Mouse (Mus musculus): Measurements from ENCODE around the gene Btn1a1. TPM values are rescaled to one million over a fixed set of nuclear protein-coding genes. Genes with fewer than 3 reads are reported as not detected.

The Btn1a1 gene
- polyA plus RNA-seq, 1 experiment from 2014 or later: not detected

GRCm38 (mm10) chr13:23500424-23501200 is 34.9 kb upstream of the Btn1a1 start:
- Histone ChIP-seq H3K27me3 (replicated peaks) (peaks cover 4% of the 10 kb centered on the region; the same call in 1 of the 2 replicates), H3K27ac (no peak overlapping the region), H3K4me1 (peaks cover 12% of the 10 kb centered on the region), H3K4me2 (replicated peaks) (no peak overlapping the region), H3K9me3 (no peaks in the 10 kb centered on the region), H3K9ac (no peak overlapping the region), H3K4me3 (no peak overlapping the region), H3K36me3 (no peaks in the 10 kb centered on the region)
- WGBS: under 1% methylated on average over 17 of the region's 17 CpGs
- ATAC-seq (ENCODE audit: low FRiP score, low read depth): no peak; the same call in 1 of the 2 replicates

GRCm38 (mm10) chr13:23499943-23500342 is 34.2 kb upstream of the Btn1a1 start:
- Histone ChIP-seq H3K9ac (no peak overlapping the region), H3K36me3 (no peaks in the 10 kb centered on the region), H3K27ac (no peak overlapping the region), H3K27me3 (replicated peaks) (peaks cover 4% of the 10 kb centered on the region; the same call in 1 of the 2 replicates), H3K9me3 (no peaks in the 10 kb centered on the region), H3K4me3 (no peak overlapping the region), H3K4me1 (0 out of 2 replicates have a peak, but pooled peaks cover 7% of the 10 kb centered on the region), H3K4me2 (replicated peaks) (no peak overlapping the region)
- WGBS: 3% methylated on average over 7 of the region's 7 CpGs
- ATAC-seq (ENCODE audit: low FRiP score, low read depth): no peak

DNA sequence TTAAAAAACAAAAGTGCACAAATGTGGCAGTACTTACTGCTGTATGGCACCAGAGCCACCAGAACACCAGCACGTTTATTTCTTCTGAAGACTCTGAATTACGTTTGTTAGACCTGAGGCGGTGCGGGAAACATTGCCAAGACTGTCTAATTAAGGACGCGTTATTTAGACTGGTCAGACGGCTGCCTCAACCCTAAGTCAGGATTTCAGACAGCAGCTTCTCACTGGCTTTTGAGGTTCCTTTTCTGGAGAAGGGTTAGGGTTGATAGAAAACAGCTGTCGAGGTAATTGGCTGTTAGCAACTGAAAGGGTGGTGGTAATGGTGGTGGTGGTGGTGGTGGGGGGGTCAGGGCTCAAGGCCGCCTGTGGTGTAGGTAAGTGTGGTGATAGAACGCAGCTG is 33.0 kb upstream of the Btn1a1 start:
- 8% methylated on average over 10 of the region's 10 CpGs for WGBS
- Histone ChIP-seq H3K27ac (no peak overlapping the region), H3K4me3 (no peak overlapping the region), H3K36me3 (no peaks in the 10 kb centered on the region), H3K4me1 (0 out of 2 replicates have a peak, but pooled peaks cover 7% of the 10 kb centered on the region), H3K4me2 (replicated peaks) (peak overlapping the region; percentile 43), H3K27me3 (replicated peaks) (peaks cover 4% of the 10 kb centered on the region; the same call in 1 of the 2 replicates), H3K9me3 (no peaks in the 10 kb centered on the region), H3K9ac (no peak overlapping the region)
- no peak for ATAC-seq (ENCODE audit: low FRiP score, low read depth)

GRCm38 (mm10) chr13:23497656-23498321 is 32.1 kb upstream of the Btn1a1 start:
- Histone ChIP-seq H3K9ac (no peak overlapping the region), H3K4me3 (0 out of 2 replicates have a peak overlapping the region, but pooled peaks have one; percentile 9), H3K27ac (no peak overlapping the region), H3K27me3 (replicated peaks) (peaks cover 4% of the 10 kb centered on the region; the same call in 1 of the 2 replicates), H3K36me3 (no peaks in the 10 kb centered on the region), H3K9me3 (no peaks in the 10 kb centered on the region), H3K4me1 (0 out of 2 replicates have a peak, but pooled peaks cover 7% of the 10 kb centered on the region), H3K4me2 (replicated peaks) (peak overlapping the region; percentile 43)
- WGBS: 1% methylated on average over 19 of the region's 19 CpGs
- 0 out of 2 replicates have a peak, but pooled peaks have one; percentile 17 for ATAC-seq (ENCODE audit: low FRiP score, low read depth)

- no peak for ATAC-seq (ENCODE audit: low FRiP score, low read depth)
- 78% methylated on average over 6 of the region's 6 CpGs for WGBS
- no peak overlapping the region for H3K4me3 ChIP-seq
Measured at GRCm38 (mm10) chr13:23495526-23495925, 29.8 kb upstream of the Btn1a1 start.

DNA sequence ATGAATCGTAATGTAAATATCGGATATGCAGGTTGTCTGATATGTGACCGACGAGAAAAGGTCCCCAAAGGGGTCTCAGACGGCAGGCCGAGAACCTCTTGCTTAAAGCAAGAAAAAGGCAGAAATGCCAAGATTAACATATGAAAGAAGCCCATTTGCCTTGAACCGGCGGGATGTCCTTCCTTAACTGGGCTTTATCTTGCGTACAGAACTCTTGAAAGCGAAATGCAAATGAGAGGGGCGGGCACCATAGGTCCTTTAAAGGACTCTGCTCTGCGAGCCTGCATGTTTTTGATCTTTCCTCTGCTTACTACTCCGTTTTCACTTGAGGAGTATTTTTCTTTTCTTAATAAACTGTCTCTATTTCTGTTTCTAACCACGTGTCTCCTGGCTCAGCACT is 26.3 kb upstream of the Btn1a1 start:
- Histone ChIP-seq H3K4me1 (0 out of 2 replicates have a peak, but pooled peaks cover 10% of the 10 kb centered on the region), H3K27me3 (replicated peaks) (no peaks in the 10 kb centered on the region), H3K27ac (no peak overlapping the region), H3K4me2 (replicated peaks) (peak overlapping the region; percentile 52), H3K9ac (no peak overlapping the region), H3K36me3 (no peaks in the 10 kb centered on the region), H3K9me3 (no peaks in the 10 kb centered on the region), H3K4me3 (no peak overlapping the region)
- peak; percentile 46; the same call in 1 of the 2 replicates for ATAC-seq (ENCODE audit: low FRiP score, low read depth)
- 3% methylated on average over 14 of the region's 14 CpGs for WGBS

More at GRCm38 (mm10) chr13:23495526-23495925, 29.8 kb upstream of the Btn1a1 start:
- no peak overlapping the region for H3K4me2 ChIP-seq (replicated peaks)
- H3K9me3 ChIP-seq: no peaks in the 10 kb centered on the region
- no peaks in the 10 kb centered on the region for H3K36me3 ChIP-seq
- no peak overlapping the region for H3K27ac ChIP-seq
- H3K27me3 ChIP-seq (replicated peaks): peaks cover 4% of the 10 kb centered on the region; the same call in 1 of the 2 replicates
- H3K4me1 ChIP-seq: 0 out of 2 replicates have a peak, but pooled peaks cover 7% of the 10 kb centered on the region
- no peak overlapping the region for H3K9ac ChIP-seq

DNA sequence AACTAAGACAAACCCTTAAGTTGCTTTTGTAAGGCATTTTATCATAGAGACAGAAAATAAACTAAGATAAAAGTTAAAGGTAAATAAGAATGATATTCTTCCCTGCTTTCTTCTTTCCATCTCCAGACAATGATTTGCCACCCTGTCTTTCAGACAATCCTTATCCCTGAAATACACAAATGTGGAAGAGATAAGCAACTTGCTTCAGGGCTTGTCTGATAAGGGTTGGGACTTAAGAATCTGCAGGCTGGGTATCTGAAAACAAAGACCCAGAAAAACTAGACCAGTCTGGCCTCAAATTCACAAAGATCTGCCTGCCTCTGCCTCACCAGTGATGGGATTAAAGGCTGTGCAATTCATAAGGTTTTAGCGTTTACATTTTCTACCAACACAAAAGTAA is 25.6 kb upstream of the Btn1a1 start:
- 0 out of 2 replicates have a peak, but pooled peaks cover 10% of the 10 kb centered on the region for H3K4me1 ChIP-seq
- no peak overlapping the region for H3K4me3 ChIP-seq
- H3K4me2 ChIP-seq (replicated peaks): no peak overlapping the region
- no peak overlapping the region for H3K27ac ChIP-seq
- H3K36me3 ChIP-seq: no peaks in the 10 kb centered on the region
- ATAC-seq (ENCODE audit: low FRiP score, low read depth): no peak
- H3K27me3 ChIP-seq (replicated peaks): no peaks in the 10 kb centered on the region
- H3K9ac ChIP-seq: no peak overlapping the region
- WGBS: 21% methylated on average over 1 of the region's 1 CpGs
- no peaks in the 10 kb centered on the region for H3K9me3 ChIP-seq

DNA sequence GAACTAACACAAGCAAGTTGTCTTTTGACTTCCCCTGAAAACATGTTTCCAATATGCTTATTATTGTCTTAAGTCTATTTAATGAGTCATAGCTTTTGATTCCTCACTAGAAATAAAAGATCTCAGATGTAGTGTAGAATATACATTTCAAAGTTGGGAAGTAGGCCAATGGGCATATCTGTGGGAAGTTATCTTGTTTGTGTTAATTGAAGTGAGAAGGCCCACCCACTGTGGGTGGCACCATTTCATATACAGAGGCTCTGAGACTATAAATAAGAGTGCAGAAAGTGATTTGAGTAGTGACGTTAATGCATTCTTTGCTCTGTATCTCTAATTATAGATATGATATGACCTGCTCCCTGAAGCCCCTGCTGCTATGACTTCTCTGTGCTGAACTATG is 25.2 kb upstream of the Btn1a1 start:
- Histone ChIP-seq H3K4me2 (replicated peaks) (no peak overlapping the region), H3K4me3 (no peak overlapping the region), H3K36me3 (no peaks in the 10 kb centered on the region), H3K9ac (no peak overlapping the region), H3K4me1 (0 out of 2 replicates have a peak, but pooled peaks cover 10% of the 10 kb centered on the region), H3K27ac (no peak overlapping the region), H3K9me3 (no peaks in the 10 kb centered on the region), H3K27me3 (replicated peaks) (no peaks in the 10 kb centered on the region)
- no peak for ATAC-seq (ENCODE audit: low FRiP score, low read depth)
- 67% methylated on average over 1 of the region's 1 CpGs for WGBS

GRCm38 (mm10) chr13:23488400-23489322 is 23.0 kb upstream of the Btn1a1 start, which contains the start of gene Btn2a2:
Gene Btn2a2 (minus strand): TSS chr13:23488857.
- Histone ChIP-seq H3K27me3 (replicated peaks) (no peaks in the 10 kb centered on the region), H3K9me3 (no peaks in the 10 kb centered on the region), H3K9ac (peak within 1 kb of the TSS; percentile 38), H3K4me3 (peak within 1 kb of the TSS; percentile 18; the same call in 1 of the 2 replicates), H3K27ac (no peak within 1 kb of the TSS), H3K36me3 (no peaks in the 10 kb centered on the region), H3K4me1 (0 out of 2 replicates have a peak, but pooled peaks cover 10% of the 10 kb centered on the region), H3K4me2 (replicated peaks) (peak within 1 kb of the TSS; percentile 57)
- 9% methylated on average over 14 of the region's 14 CpGs for WGBS
- ATAC-seq (ENCODE audit: low FRiP score, low read depth): peak; percentile 95

DNA sequence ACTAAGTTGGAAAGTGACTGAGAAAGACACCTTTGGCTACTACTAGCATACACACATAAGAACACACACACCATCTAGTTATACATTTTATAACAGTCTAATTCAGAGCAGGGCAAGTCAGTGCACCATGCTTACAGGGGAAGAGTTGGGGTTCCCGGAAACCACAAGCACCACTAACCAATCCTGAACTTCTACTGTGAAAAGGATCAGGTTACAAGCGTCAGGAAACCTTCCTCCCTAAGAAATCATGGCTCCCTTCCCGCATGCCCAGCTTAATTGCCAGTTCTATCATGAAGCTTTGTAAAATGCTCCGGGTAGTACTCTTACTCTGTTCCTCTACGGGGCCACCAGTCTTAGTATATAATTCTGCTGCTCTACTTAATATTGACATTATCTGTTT is 19.6 kb upstream of the Btn1a1 start:
- no peak overlapping the region for H3K27ac ChIP-seq
- no peak overlapping the region for H3K4me3 ChIP-seq
- WGBS: 47% methylated on average over 5 of the region's 5 CpGs
- no peak overlapping the region for H3K9ac ChIP-seq
- no peaks in the 10 kb centered on the region for H3K9me3 ChIP-seq
- no peaks in the 10 kb centered on the region for H3K36me3 ChIP-seq
- H3K4me2 ChIP-seq (replicated peaks): no peak overlapping the region
- H3K27me3 ChIP-seq (replicated peaks): no peaks in the 10 kb centered on the region
- H3K4me1 ChIP-seq: 0 out of 2 replicates have a peak, but pooled peaks cover 10% of the 10 kb centered on the region
- no peak for ATAC-seq (ENCODE audit: low FRiP score, low read depth)

DNA sequence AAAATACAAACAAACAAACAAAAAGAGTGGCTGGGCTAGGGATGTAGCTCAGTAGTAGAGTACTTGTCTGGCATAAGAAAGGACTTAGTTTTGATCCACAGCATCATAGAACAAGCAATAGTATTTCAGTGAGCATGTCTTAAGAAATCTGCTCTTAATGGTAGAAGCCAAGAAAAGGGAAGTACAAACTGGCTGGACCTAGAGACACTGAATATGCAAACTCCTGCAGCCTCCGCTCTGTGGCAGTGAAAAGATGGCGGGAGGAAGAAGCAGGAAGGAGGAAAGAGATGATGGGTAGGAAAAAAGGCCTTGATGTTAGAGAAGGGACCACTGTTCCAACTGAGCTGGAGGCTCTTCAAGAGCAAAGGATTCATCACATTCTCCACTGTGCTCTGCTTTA is 17.5 kb upstream of the Btn1a1 start:
- Histone ChIP-seq H3K36me3 (no peaks in the 10 kb centered on the region), H3K27ac (no peak overlapping the region), H3K4me1 (0 out of 2 replicates have a peak, but pooled peaks cover 2% of the 10 kb centered on the region), H3K9me3 (no peaks in the 10 kb centered on the region), H3K4me2 (replicated peaks) (no peak overlapping the region), H3K27me3 (replicated peaks) (no peaks in the 10 kb centered on the region), H3K4me3 (no peak overlapping the region), H3K9ac (no peak overlapping the region)
- ATAC-seq (ENCODE audit: low FRiP score, low read depth): no peak
- 83% methylated on average over 2 of the region's 2 CpGs for WGBS

All from neural tube, embryonic 12.5 days (tissue).